Mouse (Mus musculus) small intestine, adult 10 weeks (tissue): Measurements from ENCODE around the gene Mdp1. TPM values are rescaled to one million over a fixed set of nuclear protein-coding genes. Genes with fewer than 3 reads are reported as not detected.

Experiments used
- polyA plus RNA-seq: library from polyadenylated mRNA; stranded (reverse); fragments of 350-450 nt; fragmentation: Illumina TruSeq; extraction: RNeasy Lipid Tissue Mini Kit (QIAGEN cat#74804); gene quantifications from one replicate; pipeline ENCODE4 v1.2.3, GENCODE M21; 2014; ENCODE audit warnings: low replicate concordance

Gene Mdp1
- 29.1 TPM for polyA plus RNA-seq

DNA sequence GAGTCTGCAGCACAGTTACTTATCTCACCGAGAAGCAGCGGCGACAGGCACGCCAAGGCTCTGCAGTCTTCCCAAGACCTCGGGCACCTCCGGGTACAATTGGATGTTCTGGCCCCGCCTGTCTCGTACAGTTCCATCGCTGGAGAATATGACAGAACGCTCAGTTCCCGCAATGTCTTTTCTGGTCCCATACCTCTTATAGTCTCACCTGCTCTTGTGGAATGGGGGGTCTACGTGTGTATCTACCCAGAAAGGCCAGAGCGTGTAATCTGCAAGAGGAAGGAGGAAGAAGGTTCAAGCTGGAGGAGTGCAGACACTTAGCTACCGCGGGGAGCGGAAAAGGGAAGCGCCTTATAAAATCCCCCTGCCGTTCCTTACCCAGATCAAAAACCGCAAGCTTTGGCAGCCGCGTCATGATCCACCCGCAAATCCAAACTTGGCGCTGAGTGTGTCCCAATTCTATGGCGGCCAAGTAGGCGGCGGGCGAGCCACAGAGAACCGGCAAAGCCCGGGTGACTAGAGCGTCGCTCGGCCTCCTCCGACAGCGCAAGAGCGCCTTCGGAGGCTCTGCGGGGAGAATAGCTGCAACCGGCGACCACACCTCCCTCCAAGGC lies at the start of gene Mdp1:
Gene Mdp1 (minus strand): TSS at position 549 of the 614 bp plus-strand sequence.

DNA sequence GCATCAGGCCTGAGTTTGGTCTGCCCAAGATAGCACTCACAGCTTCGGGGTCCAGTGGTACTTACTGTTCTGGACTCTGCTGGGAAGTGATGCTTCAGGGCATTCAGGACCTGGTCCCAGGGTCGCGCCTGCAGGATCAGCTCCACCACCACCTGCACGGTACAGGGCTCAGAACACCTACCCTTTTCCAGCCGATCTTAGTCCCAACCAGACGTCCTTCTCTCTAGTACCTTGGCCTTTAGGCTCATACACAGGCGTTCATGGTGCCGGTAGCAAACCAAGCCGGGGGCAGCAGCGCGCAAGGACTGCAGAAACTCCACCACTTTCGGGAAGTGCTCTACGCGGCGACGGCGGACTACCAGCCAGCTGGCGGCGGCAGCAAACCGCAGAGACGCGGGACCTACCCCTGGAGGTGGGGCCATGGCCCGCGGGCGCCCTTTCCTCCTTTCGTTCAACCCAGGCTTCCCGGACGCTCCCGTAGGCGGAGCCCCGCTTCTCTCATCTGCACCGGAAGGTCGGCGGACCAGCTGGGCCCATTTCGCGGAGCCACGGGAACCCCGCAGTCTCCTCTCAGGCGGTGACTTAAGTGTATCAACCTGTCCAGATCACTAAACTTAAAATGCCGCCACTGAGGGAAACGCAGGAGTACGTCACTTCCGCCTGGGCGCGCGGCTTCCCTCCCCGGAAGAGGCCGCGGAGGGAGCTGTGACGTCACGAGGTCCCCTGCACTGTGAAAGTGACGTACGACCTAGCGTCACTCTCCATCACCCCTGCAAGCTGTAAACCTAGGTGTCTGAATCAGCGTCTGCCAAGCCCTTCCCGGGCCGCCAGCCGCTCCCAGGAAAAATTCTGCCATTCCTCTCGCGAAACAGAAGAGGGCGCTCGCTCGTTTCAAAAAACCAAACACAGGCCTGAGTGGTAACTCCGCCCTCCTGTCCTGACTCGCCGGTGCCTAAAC lies 21.1 kb upstream of the Mdp1 start, which contains the start of gene Tinf2:
Gene Tinf2 (minus strand): TSS at position 661 of the 958 bp plus-strand sequence.

DNA sequence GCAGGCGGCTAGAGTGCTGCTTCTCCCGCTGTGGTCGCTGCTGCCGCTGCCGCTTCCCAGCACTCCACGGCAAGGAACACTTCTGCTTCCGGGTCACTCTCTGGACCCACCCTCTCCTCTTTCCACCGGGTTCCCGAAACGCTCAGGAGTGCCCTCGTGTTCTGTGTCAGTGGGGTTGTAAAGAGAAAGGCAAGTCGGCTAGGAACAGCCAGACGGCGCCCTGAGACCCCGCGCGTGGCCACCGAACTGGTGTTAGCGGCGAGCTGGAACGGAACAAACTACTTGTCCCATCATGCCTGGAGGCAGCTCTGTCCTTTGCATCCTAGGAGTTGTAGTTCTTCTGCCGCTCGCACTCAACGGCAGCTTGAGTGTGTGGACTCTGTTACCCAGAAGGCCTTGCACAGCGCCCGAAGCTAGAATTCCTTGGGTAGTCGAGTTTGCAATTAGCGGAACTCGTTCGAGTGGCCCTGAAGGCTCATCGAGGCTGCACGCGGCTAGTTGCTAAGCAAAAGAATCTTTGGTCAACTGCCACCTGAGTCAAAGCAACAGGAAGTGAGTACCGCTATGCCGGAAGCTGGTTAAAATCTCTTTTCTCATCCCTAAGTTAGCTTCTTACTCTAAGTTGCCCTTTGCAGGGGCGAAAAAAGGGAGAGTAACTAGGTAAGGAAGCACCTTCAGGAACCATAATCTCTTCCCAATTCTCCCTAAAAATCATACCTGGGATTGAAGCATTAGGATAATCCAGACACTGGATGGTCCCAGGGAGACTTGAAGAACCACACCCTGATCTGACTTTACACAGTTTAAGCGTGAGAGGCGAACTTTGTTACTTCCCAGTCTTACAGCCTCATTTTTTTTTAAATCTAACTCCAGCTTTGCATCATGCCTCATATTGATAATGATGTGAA lies 11.8 kb upstream of the Mdp1 start, which contains the start of the genes Gmpr2 and Nedd8:
Gene Gmpr2 (plus strand): TSS at position 109 of the 908 bp plus-strand sequence.
Gene Nedd8 (minus strand): TSS at position 292 of the 908 bp plus-strand sequence.

DNA sequence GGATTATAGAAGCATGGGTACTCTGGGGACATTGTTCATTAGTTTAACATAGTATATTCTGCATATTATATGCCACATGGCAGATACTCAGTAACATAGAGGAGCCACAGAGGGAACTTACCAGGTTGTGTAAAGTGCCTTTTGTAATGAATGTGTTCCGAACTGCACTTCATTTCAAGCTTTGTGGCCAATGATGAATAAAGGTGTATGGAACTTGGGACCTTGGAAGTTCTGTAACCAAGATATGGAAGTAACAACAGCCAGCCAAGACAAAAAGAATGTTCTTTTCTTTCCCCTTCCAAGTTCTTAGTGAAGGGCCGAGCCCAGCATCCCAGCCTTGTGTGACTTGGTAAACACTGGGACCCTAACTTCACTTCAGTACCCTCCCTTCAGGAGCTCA lies 10.4 kb downstream of the Mdp1 start, which contains the start of gene Tssk4:
Gene Tssk4 (plus strand): TSS at position 301 of the 400 bp plus-strand sequence.

DNA sequence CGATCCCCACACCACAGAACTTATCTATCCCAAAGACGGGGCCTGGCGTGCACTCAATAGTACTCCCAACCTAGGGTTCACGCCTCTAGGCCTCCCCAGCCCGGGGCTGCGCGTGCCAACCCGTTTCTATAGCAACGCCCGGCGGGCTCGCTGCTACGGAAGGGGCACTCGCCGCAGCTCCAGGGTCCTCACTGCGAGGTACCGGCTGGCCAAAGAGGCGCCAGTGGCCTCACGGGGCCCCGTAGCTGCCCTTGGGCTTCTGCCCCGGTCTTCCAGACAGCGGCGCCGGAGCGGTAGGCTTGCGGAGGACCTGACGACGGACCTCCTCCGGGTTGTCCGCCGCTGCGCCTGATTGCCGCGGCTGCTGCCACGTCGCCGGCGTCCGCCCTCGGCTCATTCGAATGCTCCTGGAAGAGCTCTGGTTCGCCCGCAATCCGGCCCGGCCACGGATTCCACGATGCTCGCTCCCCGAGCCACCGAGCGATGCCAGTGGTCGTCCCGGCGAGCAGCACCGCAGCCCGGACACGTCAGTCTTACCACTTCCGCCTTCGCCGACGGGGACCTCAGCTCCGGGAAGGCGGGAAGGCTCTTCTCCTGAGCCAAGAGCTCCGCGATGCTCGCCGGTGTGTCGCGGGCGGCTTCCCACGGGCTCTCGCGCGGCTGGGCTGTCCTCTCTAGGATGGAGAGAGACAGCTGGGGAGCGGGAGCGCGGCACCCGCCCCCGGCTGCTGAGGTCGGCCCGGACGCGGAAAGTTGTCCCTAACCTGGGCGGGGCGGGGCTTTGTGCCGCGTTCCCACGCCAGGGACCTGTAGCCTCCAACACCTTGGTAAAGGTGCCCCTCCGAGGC lies 17.0 kb downstream of the Mdp1 start, which contains the start of gene Tm9sf1:
Gene Tm9sf1 (minus strand): TSS at position 747 of the 848 bp plus-strand sequence.

DNA sequence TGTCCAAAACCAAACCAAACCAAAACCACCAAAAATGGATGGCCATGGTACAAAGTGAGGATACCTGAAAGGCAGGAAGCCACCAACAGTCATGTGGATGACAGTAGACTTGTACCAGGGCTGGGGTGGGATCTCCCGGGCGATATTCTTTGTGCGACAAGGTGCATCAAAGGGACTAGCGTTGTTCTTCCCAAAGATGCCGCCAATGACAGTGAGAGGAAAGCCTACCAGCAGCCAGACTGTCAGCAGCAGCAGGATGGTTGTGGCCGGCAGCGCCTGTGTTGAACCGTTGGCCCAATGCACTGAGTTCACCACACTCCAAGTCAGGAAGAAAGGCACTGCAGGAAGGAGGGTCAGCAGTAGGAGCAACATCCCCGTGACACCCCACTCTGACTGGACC lies 22.5 kb downstream of the Mdp1 start, which contains the start of gene Gm49378:
Gene Gm49378 (minus strand): TSS at position 101 of the 400 bp plus-strand sequence.

DNA sequence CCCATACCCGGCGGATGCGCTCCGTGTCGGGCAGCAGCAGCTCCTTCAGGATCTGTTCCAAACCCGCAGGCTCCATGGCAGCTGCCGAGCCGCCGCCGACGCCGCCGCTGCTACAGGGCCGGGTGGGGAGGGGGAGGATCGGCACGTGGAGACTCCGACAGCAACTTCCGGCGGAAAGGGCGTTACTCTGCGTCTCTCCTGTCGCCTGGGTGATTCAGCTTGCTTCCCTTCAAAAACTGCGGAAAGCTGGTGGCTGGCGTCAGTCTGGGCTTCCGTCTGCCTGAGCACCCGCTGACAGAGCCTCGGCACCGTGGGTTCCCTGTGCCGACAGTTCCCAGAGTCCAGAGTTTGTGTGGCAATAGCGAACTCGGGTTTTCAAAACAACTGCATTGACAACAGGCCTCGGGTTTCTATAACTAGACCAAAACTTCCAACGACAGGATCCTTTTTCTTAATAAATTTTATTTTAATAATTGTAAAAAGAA lies 24.7 kb downstream of the Mdp1 start, which contains the start of gene Ipo4:
Gene Ipo4 (minus strand): TSS at position 435 of the 485 bp plus-strand sequence.

DNA sequence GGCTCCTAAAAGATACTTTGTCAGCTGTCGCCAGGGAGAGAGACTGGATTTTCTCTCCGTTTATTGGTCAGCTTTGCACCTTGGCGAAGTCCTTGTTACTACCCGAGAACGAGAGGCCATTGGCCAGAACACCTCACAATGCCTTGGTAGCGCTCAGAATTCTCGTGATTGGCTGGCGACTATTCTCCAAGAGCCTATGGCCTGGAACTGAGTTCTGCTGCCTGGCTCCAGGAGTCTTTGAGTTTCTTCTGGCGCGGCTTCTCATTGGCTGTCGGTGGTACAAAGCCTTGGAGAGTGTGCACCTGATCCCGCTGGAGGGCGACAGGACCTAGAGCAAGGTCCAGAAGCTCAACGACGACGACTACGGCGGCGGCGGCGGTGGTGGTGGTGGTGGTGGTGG lies 42.5 kb downstream of the Mdp1 start, which contains the start of gene Rec8:
Gene Rec8 (plus strand): TSS at position 216 of the 400 bp plus-strand sequence.

Other genes with a start within 250 kb of the Mdp1 start
- gene Dhrs4, start 181.8 kb downstream of the Mdp1 start, polyA plus RNA-seq = 120 TPM
- gene Carmil3, start 169.9 kb downstream of the Mdp1 start, polyA plus RNA-seq = not detected
- gene Cpne6, start 150.1 kb downstream of the Mdp1 start, polyA plus RNA-seq = not detected
- gene Nrl, start 135.5 kb downstream of the Mdp1 start, polyA plus RNA-seq = not detected
- 3.2 TPM for gene Pck2, start 120.2 kb downstream of the Mdp1 start, polyA plus RNA-seq
- gene Dcaf11, start 100.5 kb downstream of the Mdp1 start, polyA plus RNA-seq = 15.6 TPM
- not detected for gene A730061H03Rik, start 100.1 kb downstream of the Mdp1 start, polyA plus RNA-seq
- gene Fitm1, start 84.9 kb downstream of the Mdp1 start, polyA plus RNA-seq = not detected
- gene Psme1, start 82.4 kb downstream of the Mdp1 start, polyA plus RNA-seq = 223 TPM
- 10.6 TPM for gene Emc9, start 75.2 kb downstream of the Mdp1 start, polyA plus RNA-seq
- 276 TPM for gene Psme2, start 69.4 kb downstream of the Mdp1 start, polyA plus RNA-seq
- gene Rnf31, start 68.8 kb downstream of the Mdp1 start, polyA plus RNA-seq = 4.8 TPM
- gene Irf9, start 56.9 kb downstream of the Mdp1 start, polyA plus RNA-seq = 60.3 TPM
- 2.0 TPM for gene Rec8, start 42.5 kb downstream of the Mdp1 start, polyA plus RNA-seq
- gene Ipo4, start 24.6 kb downstream of the Mdp1 start, polyA plus RNA-seq = 1.1 TPM
- 0.89 TPM for gene Gm49378, start 22.6 kb downstream of the Mdp1 start, polyA plus RNA-seq
- gene Tm9sf1, start 16.7 kb downstream of the Mdp1 start, polyA plus RNA-seq = 46.5 TPM
- not detected for gene Tssk4, start 10.3 kb downstream of the Mdp1 start, polyA plus RNA-seq
- gene Gmpr2, start 11.4 kb upstream of the Mdp1 start, polyA plus RNA-seq = 19.7 TPM
- gene Nedd8, start 11.6 kb upstream of the Mdp1 start, polyA plus RNA-seq = 16.8 TPM
- 15.6 TPM for gene Tinf2, start 21.3 kb upstream of the Mdp1 start, polyA plus RNA-seq
- gene Tgm1, start 53.4 kb upstream of the Mdp1 start, polyA plus RNA-seq = not detected
- 0.33 TPM for gene Rabggta, start 61.8 kb upstream of the Mdp1 start, polyA plus RNA-seq
- 110 TPM for gene Dhrs1, start 85.2 kb upstream of the Mdp1 start, polyA plus RNA-seq
- gene Nop9, start 85.2 kb upstream of the Mdp1 start, polyA plus RNA-seq = 4.2 TPM
- gene Cideb, start 98.0 kb upstream of the Mdp1 start, polyA plus RNA-seq = 9.8 TPM
- gene Ltb4r2, start 100.9 kb upstream of the Mdp1 start, polyA plus RNA-seq = 3.6 TPM
- gene Ltb4r1, start 105.5 kb upstream of the Mdp1 start, polyA plus RNA-seq = not detected
- gene Adcy4, start 123.6 kb upstream of the Mdp1 start, polyA plus RNA-seq = 0.15 TPM
- 1.9 TPM for gene Ripk3, start 128.4 kb upstream of the Mdp1 start, polyA plus RNA-seq
- 0.52 TPM for gene Nfatc4, start 162.6 kb upstream of the Mdp1 start, polyA plus RNA-seq
- gene Nynrin, start 193.5 kb upstream of the Mdp1 start, polyA plus RNA-seq = 0.15 TPM
- gene Cbln3, start 223.9 kb upstream of the Mdp1 start, polyA plus RNA-seq = 0.15 TPM
- 37.8 TPM for gene Khnyn, start 224.4 kb upstream of the Mdp1 start, polyA plus RNA-seq
- gene Sdr39u1, start 239.8 kb upstream of the Mdp1 start, polyA plus RNA-seq = 7.4 TPM